Mouse (Mus musculus): Measurements from ENCODE around the gene Qrsl1.

Qrsl1 gene

DNA sequence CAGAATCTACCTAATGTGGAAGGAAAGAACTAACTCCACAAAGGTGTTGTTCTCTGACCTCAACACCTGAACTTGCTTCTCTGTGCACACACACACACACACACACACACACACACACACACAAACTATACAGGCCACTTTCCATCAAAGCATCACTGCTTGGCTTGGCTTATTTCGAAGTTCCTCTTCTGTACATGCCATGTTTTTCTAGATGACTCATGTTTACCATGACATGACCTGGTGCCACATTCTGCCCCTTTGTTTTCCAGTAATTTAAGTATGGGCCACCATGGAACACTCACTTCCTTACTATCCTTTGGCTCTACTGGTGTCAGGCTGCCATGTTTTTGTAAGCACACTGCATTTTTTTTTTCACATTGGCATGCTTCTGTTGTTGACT lies 30.1 kb downstream of the Qrsl1 start:
- no peak for DNase-seq (ENCODE audit: low read depth, low spot score)

DNA sequence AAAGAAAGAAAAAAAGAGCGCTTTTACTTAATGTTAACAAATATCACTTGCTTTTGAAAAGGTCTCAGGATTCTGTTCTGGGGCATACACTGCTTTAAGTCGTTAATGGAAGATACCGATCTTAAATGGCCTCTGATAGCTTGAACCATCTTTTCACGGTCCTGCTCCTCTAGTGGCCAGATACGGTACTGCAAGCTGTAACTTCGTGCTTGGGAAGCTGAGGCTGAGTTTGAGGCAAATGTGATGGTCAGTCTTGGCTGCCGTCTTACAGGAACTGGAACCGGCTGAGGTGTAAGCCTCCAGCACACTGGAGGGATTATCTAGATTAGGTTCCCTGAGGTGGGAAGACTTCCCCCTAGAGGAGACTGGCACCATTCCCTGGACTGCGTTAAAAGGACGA lies 30.8 kb downstream of the Qrsl1 start:
- DNase-seq (ENCODE audit: low read depth, low spot score): no peak

DNA sequence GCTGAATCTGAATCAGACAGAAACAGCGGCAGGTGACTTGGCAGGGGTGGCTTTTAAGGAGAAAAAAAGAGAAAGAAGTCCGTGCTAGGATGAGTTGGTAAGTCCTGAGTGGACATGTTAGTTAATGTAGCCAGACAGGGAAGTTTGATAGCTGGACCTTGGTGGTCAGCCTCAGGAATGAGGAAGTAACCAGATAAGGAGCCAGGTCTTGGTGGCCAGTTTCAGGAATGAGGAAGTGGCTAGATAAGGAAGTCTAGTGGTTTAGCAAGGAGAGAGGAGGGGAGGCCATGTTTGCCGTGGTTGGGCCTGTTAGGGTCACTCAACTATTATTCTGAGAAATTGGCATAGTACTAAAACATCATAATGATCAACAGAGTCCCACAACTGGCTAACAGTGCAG lies 45.2 kb downstream of the Qrsl1 start:
- DNase-seq (ENCODE audit: low read depth, low spot score): peak; percentile 15

DNA sequence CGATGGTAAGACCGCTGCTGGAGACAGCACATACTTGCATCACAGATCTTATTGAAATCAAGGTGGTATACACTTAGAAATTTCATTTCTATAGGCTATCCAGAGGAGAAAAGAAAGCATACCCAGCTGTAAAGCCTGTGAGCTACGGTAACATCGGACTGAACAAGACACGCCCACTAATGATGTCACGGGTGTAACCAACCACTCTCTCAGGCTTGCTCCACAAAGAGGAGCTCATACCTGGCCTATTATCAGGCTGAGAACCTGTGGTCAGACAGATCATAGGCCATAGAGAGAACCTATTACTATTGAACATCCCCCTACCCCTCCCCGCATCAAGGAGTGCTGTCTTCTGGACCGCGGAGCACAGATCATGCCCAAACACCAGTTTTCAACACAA lies 45.6 kb downstream of the Qrsl1 start:
- DNase-seq (ENCODE audit: low read depth, low spot score): no peak

DNA sequence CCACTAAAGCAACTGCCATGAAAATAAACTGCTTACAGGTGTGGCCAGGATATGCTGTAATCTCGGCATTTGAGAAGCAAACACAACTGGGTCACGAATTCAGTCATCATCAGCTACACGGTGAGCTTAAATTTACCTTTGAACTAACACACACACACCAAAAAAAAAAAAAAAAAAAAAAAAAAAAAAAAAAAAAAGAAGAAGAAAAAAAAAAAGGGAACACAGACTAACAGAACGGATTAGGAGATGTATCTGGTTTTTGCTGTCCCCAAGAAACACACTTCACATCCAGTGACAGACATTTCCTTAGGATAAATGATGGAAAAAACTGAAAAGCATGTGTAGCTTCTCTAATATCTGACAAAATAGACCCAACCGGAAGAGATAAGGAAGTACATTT lies 49.6 kb downstream of the Qrsl1 start:
- no peak for DNase-seq (ENCODE audit: low read depth, low spot score)

DNA sequence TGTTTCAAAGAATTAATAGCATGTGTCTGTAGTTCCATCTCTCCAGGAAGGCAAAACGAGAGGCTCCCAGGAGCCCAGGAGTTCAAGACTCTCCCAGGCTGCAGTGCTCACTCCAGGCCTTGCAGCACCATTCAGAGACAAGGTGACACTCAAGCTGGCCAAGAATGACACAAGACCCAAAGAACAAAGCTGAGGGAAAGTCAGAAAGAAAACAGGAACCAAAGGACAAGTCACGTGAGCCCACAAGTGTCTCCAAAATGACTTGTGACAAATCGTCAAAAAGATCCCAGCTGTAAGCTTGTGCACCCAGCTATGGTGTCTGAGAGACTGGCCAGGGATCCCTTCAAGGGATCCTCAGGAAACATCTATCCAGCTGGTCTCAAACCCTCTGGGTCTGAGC lies 52.1 kb downstream of the Qrsl1 start:
- DNase-seq (ENCODE audit: low read depth, low spot score): no peak

DNA sequence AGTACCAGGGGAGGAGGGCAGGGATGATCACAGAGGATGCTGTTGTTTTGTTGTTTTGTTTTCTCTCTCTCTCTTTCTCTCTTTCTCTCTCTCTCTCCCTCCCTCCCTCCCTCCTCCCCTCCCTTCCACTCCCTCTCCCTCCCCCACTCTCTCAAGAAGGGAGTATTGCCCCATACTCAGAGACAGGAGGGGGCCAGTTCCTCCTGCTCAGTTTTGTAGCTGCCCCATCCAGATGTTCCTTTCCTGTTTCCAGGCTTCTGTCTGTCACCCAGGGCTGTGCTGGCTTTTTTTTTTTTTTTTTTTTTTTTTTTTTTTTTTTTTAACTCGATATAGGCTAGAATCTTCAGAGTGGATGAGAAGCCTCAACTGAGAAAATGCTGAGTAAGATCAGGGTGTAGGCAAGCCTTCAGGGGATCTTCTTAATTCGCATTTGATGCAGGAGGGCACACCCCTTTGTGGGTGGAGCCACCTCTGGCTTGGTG lies 55.4 kb downstream of the Qrsl1 start:
- no peak for DNase-seq (ENCODE audit: low read depth, low spot score)

DNA sequence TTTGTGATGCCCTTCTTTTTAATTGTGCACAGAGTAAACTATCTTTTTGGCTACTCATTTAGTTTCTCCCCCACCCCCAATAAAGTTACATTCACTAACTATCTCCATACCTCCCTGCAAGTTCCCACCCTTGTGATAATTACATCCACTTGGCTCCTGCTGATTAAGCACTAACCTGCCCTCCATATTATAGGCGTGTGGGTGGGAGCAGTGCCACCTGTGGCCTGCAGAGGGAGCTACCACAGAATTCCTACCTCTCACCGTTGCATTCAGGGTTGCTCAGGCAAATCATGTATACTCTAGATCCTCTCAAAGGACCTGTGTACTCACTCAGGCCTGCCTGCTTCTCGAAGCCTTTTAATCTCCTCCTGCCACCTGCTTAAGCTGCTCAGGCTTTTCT lies 56.1 kb downstream of the Qrsl1 start:
- DNase-seq (ENCODE audit: low read depth, low spot score): no peak

DNA sequence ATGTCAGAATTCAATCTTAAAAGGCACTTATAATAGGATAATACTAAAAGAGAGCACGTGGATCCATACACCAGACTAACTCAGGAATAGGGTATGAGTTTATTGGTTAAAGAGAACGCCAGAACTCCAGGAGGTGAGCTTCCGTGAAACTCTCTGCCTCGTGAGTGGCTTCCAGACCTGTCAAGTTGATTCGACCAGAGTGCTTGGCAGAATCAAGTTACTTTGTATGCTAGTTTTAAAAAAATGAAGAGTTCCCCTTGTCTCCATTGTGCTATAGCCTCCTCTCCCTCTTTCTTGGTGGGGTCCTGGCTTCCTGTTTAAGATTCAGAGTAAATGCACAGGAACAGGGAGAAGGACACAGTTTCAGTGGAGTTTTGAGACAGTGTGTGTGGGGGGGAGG lies 60.1 kb downstream of the Qrsl1 start:
- DNase-seq (ENCODE audit: low read depth, low spot score): no peak

DNA sequence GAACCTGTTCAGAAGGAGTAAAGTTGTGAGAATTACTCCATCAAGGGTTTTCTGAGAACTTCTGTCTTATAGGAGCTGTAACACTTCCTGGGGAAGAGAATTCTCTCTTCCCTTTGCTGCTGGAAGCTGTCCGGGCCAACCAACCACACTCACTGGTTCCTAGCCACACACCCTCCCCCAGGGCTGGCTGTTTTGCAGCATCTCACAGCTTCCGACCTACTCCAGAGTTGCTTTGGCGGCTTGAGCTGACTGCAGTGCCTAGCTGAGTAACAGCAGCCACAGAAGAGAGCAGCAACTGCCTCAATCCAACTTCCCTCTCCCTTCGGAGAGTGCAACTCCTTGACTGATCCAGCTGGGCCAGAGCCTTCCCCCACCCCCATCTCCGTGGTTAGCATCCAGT lies 68.7 kb downstream of the Qrsl1 start:
- DNase-seq (ENCODE audit: low read depth, low spot score): peak; percentile 3

DNA sequence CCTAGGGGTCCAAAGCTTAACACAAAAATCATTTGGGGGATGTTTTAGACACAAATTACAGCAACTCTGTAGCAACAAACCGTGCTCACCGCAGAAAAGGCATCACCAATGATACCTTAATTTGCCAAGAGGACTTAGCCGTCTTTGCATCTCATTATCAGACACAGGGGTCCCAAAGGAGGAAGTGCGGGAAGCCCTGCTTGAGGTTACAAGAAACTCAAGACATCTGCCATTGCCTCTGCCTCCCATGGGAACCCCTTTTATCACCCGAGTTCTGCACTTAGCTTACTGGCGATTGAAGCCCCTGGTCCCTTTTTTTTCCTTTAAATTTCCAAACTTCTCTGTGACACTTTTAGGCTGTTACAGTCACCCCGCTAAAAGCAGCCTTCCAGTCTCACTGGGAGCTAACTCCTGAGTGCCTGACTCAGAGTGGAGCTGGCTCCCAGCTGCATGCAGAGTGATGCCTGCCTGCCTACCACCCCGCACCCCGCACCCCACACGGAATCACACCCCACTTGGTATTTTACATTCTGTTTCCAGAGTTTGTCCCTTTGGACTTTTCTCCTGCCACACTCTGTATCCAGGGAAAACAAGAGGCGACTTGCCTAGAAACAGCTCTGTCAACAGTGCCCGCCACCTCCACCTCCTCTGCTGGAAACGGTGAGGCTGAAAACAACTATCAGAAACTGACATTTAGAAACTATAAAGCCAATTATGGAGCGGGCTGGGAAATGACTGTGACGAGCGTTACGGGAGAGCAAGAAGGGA lies 71.1 kb downstream of the Qrsl1 start:
- DNase-seq (ENCODE audit: low read depth, low spot score): peak; percentile 11

DNA sequence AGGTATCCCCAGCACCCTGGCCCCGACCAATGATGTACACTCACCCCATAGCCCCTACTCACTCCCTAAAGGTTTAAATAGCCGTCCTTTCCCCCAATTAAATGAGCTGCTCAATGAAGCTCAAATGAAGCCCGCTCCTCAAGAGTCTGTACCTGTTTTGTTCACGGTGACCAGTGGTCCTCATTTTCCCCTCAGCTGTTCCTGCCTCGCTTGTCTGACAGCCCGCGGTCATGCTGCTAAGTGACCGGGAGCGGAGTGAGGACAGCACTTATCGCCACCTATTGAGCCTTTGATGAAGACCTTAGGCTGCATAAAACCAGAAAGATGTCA lies 72.9 kb downstream of the Qrsl1 start:
- DNase-seq (ENCODE audit: low read depth, low spot score): no peak

DNA sequence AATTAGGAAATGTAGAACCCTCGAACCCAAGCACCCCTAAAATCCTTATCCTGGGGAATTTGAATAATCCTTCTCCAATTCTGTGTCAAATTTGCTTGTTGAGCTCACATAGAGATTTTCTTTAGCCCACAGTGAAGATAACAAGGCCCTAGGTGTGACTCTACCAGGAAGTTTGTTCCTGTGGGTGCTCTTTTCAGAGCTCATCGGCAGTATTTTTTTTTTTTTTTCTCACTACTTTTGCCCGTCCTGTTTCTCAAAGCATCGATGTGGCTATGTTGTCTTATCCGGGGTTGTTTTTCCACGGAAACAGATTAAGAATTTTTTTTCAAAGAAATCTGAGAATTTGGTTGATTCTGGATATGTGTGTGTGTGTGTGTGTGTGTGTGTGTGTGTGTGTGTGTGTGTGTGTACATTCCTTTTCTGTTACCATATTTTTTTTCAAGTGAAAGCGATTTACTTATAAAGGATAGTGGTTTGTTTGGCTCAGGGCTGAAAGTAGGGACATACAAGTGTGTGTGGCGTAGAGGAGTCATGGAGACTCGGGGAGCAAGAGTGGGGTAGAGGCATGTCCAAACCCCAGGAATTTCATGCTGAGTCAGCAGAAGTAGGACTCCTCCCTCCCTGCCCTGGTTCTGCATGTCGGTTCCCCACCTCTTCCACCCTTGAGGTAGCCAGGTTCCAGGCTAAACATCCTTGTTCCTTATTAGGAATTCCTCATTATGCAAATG lies 73.4 kb downstream of the Qrsl1 start:
- no peak for DNase-seq (ENCODE audit: low read depth, low spot score)

DNA sequence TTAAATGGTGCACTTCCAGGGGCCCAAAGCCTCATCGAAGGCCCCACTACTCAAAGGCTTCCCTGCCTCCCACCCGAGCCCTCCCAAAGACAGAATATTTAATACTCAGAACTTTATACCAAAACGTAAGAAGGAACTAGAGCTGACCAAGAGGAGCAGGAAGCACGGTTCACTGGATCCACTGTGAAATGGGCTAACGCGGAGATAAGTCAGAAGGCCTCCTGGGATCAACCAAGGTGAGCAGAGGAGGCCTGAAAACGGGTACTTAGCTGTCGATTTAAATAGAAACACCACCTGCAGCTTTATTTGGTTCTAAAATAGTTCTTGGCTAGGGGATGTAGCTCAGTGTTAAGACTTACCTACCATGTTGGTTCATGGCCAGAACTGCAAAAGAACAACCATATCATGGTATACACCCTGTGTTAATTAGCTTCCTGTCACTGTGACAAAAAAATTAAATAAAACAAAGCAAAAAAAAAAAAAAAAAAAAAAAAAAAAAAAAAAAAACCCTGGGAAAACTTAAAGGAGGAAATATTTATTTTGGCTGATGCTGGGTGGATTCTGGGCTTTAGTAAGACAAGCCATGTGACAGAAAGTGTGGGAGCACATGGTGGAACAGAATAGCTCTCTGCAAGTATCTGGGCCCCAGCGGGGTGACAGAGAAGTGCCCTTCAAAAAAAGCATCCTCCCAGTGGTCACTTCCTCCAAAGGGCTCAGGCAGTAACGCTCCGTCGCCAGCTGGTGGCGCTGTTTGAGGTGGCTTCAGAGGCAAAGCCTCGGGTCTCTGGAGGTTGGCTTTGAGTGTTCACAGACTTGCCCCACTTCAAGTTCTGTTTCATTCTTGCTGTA lies 74.5 kb downstream of the Qrsl1 start:
- DNase-seq (ENCODE audit: low read depth, low spot score): no peak

DNA sequence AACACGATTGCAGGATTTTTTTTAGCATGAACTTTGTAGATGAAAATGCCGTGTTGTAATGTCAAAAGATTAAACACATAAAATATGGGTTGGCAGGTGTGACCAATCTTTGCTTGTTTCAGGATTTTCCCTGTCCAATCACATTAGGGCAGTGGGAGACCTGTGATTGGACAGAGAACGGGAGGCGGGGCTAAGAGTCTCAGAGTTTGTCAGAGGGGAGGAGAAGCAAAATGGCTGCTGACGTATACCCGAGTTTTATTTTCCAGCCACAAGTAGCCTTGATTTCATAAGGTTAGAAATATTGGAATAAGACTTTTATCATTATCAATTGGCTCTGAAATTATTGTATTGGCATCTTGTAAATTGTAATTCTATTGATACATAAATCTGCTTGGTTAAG lies 75.8 kb downstream of the Qrsl1 start:
- no peak for DNase-seq (ENCODE audit: low read depth, low spot score)

DNA sequence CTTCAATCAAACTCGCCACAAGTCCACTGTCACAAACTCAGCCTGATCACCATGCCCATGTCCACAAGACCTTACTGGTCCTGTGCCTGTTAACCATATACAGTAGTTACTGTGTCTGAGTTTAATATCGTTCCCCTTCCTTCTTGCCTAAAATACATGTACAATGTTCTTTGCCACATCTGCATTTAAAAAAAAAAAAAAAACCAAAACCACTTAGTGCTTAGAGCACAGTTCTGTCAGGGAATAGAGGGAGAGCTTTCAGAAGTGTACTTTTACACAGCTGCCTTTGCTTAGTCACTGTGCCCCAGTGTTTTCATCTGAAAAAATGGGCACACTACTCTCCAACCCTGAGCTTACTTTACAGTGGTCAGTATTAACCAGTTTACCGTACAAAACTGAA lies 76.8 kb downstream of the Qrsl1 start:
- no peak for DNase-seq (ENCODE audit: low read depth, low spot score)
